Mouse (Mus musculus) thymus, postnatal 14 days (tissue): Measurements from ENCODE around the gene Gpr22.

Source experiments
- DNase-seq: peaks from one replicate; pipeline ENCODE4 v3.0.0; 2021

Gene Gpr22

DNA sequence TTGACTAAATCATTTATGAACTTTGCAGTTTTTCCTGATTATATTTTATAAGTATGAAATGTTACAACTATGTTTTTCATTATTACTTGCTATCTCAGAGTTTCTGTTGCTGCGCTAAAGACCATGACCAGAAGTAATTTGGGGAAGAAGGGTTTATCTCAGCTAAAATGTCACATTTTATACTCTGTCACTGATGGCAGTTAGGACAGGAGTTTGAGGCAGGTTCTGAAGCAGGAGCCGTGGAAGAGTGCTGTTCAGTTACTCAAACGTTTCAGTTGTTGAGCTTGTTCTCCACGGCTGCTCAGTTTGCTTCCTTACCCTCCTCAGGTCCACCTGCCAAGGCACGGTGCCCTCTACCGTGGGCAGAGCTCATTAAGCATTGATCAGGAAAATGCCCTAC lies 47.7 kb downstream of the Gpr22 start:
- no peak for DNase-seq
